Mouse (Mus musculus): ENCODE data around the gene Fubp1. TPM values are rescaled to one million over a fixed set of nuclear protein-coding genes. Genes with fewer than 3 reads are reported as not detected.

Fubp1 gene
- 48.9 and 97.6 TPM in 2 replicates for total RNA-seq (2015; ENCODE audit: low replicate concordance)
- total RNA-seq (2017; ENCODE audit: low replicate concordance), result 108 and 142 TPM in 2 replicates

DNA sequence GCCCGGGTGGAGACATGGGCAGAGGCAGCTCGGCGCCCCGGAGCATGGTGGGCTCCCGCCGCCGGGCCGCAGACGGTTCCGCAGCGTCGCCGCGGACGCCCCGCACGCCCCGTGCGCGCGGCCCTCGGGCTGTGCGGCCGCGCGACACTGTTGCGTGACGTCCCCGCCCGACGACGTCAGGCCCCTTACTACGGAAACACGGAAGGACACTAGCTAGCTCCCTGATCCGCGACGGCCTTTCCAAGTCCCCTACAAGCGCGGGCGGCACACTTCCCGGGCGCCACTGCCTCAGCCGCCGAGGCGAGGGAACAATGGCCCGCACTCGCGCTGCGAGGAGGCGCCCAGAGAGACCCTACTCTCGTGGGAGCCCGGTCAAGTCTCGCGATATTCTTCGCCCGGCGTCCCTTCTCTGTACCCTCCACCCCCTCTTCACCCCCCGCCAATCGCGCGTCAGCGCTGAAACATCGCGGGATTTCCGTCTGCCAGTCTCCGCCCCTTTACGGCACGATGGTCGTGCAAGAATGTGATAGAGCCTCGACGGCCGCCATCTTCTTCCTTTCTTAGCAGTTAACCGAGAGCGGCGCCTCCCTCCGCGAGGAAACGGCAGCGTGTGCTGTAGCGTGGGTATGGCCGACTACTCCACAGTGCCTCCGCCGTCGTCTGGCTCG is at the start of gene Fubp1, which contains the start of gene Dnajb4:
TSS of gene Fubp1 (plus strand) at position 456 of the 668 bp plus-strand sequence.
TSS of gene Dnajb4 (minus strand) at position 336 of the 668 bp plus-strand sequence.
- ATAC-seq (replicated peaks; ENCODE audit: low FRiP score, poor library complexity, severe bottlenecking), result peak; percentile 89

DNA sequence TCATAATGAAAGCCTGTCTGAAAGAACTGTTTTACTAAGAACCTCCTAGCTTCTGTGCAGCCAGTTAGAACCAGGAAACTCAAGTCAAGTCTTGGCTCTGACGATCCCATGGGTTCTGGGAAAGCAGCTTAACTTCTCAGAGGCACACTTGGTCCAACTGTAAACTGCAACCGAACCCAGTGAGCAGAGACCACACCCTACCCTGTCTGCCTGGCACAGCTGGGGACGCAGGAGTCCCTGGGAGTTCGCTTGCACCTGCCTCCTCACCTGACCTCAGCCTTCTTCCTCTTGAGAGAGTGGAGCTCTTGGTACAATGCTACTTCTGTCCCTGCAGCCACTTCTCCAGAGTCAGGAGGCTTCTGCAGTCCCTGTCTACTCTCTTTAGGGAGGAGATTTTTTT is 49.6 kb upstream of the Fubp1 start:
- peak; percentile 71 for ATAC-seq (replicated peaks; ENCODE audit: low FRiP score, poor library complexity, severe bottlenecking)

DNA sequence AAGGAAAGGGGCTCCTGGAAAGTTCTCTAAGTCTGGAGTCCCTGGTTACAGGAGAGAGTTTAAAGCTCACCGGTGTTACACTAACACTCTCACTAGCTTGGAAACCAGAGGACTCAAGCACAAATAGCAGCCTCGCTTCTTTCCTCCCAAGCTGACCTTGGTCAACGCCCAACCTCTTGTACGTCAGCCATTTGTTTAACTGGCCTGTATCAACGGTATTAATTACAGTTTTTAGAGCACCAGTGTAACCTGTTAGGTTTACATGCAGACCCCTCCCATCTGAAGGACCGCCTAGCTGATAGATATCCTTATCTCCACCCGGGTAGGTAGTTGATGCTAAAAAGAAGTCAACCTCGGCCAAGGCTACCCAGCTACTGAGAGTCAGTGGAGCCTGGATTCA is 46.9 kb upstream of the Fubp1 start:
- no peak for ATAC-seq (replicated peaks; ENCODE audit: low FRiP score, poor library complexity, severe bottlenecking)

GRCm38 (mm10) chr3:152165014-152165350 is 45.2 kb upstream of the Fubp1 start:
- ATAC-seq (replicated peaks; ENCODE audit: low FRiP score, poor library complexity, severe bottlenecking), result no peak

DNA sequence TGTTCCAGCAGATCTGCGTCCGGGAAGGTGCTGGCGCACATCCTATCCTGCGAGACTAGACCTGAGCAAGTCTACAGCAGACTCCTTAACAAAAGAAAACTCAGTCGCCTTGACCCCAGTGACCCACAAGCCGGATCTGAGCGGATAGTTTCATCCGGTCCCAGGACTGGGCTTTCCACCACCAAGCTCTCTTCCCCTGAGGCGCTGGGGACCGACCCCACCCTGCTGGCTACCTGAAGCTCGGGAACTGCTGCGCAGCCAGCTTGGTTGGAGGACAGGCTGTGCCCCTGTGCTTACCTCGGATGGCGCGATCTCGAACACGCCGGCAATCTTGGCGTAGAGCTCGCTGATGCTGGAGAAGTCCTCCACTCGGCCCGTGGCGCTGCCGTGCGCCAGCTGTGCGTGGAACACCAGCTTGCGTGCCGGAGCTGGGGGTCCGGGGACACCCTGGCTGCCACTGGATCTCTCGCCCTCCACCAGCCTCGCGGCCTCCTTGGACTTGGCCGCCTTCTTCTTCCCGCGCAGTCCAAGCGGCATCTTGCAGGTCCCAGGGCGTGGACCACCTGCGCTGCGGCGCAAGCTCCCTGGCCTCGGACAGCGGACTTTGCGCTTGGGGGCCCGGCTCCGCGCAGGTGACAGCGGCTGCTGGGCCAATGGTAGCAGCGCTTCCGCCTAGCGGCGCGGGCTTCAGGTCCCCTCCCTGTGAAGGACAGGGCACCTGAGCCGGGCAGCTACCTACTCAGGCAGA is 44.7 kb upstream of the Fubp1 start:
- no peak for ATAC-seq (replicated peaks; ENCODE audit: low FRiP score, poor library complexity, severe bottlenecking)

DNA sequence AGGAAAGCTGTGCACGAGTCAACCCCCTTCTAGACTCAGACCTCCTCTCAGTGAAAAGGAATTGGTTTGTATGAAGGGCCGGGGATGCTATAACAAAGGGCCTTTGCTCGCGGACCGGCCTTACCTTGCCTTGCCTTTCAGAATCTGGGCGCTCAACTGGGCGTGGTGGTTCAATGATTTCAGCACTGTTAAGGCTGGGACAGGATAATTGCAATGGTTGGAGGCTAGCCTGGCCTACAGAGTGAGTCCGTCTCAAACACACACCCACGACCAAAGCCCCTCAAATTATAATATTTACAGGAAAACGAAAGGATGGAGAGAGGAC is 44.2 kb upstream of the Fubp1 start, which contains the start of gene Gipc2:
TSS of gene Gipc2 (minus strand) at position 132 of the 325 bp plus-strand sequence.
- ATAC-seq (replicated peaks; ENCODE audit: low FRiP score, poor library complexity, severe bottlenecking), result no peak

- ATAC-seq (replicated peaks; ENCODE audit: low FRiP score, poor library complexity, severe bottlenecking), result no peak
These were observed 43.3 kb upstream of the Fubp1 start for GRCm38 (mm10) chr3:152166699-152167451.

GRCm38 (mm10) chr3:152168007-152168406 is 42.2 kb upstream of the Fubp1 start:
- ATAC-seq (replicated peaks; ENCODE audit: low FRiP score, poor library complexity, severe bottlenecking), result no peak

- ATAC-seq (replicated peaks; ENCODE audit: low FRiP score, poor library complexity, severe bottlenecking), result no peak
These were observed 39.8 kb upstream of the Fubp1 start for GRCm38 (mm10) chr3:152170407-152170806.

DNA sequence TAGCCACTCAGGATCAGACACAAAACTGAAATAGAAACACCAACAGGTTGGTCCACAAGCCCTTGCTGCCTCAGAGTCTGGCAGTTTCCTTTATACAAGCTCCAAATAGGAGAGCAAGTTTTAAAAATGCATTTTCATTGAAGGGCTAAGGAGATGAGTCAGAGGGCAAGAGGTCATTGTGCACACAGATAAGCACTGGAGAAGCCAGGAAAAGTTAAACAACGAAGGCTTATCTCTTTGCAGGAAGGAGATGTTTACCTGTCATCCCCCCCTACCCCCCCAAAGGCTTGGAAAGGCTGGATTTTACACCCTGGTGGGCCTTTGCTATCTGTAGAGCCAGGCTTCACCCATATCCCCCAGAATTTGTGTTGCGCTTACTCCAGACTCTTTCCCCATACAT is 39.0 kb upstream of the Fubp1 start:
- no peak for ATAC-seq (replicated peaks; ENCODE audit: low FRiP score, poor library complexity, severe bottlenecking)

- no peak for ATAC-seq (replicated peaks; ENCODE audit: low FRiP score, poor library complexity, severe bottlenecking)
These were observed 38.4 kb upstream of the Fubp1 start for GRCm38 (mm10) chr3:152171862-152172261.

DNA sequence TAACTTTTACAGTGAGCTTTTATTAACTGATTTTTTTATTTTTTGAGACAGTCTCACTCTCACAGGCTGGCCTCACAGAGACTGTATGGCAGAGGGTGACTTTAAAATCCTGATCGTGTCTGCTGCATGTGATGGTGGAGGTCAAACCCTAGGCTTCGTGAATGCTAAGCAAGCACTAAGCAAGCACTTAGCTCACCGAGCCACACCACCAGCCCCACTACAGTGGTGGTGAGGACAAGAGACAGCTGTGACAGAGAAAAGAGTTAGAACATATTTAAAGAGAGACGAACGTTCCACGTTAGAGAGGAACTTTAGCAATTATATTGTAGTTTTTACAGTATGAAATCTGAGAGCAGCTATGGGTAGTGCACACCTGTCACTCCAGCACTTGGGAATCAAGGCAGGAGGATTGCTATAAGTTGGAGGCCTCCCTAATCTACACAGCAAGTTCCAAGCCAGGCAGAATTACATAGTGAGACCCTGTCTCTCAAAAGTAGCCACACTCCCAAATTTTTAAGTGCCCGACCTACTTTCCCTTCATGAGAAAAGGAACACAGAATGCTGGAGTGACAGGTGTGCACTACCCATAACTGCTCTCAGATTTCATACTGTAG is 37.8 kb upstream of the Fubp1 start:
- no peak for ATAC-seq (replicated peaks; ENCODE audit: low FRiP score, poor library complexity, severe bottlenecking)

DNA sequence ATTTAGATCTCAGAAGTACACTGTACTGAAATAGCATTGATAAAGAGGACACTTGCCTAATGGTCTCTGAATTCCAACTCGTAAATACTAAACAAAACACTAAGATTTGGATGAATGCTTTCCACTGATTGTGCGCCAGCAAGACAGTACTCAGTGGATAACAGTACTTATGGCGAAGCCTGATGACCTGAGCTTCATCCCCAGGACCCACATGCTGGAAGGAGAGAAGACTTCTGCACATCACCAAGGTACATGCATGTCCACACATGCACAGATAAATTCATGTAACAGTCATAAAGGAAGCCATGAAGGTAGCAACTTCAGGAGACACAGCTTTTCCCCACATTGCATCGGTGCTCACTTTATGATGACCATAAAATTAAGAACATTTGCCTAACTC is 31.4 kb upstream of the Fubp1 start:
- no peak for ATAC-seq (replicated peaks; ENCODE audit: low FRiP score, poor library complexity, severe bottlenecking)

GRCm38 (mm10) chr3:152179285-152179684 is 30.9 kb upstream of the Fubp1 start:
- ATAC-seq (replicated peaks; ENCODE audit: low FRiP score, poor library complexity, severe bottlenecking), result no peak

DNA sequence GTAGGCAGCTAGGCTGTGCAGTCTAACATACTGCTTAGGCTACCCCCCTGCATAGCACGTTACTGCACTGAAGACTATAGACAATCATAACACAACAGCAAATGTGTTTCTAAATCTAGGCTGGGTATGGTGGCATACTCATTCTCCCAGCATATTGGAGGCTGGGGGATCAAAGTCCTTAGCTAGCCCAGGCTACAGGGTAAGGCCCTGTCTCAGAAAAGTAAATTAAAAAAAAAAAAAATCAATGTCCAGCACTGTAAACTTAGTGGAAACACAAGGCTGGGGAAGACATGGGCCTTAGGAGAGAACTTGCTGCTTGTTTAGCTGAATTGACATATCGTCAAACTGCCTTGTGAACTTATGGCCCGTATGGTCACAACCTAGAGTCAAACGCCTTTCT is 29.6 kb upstream of the Fubp1 start:
- no peak for ATAC-seq (replicated peaks; ENCODE audit: low FRiP score, poor library complexity, severe bottlenecking)

DNA sequence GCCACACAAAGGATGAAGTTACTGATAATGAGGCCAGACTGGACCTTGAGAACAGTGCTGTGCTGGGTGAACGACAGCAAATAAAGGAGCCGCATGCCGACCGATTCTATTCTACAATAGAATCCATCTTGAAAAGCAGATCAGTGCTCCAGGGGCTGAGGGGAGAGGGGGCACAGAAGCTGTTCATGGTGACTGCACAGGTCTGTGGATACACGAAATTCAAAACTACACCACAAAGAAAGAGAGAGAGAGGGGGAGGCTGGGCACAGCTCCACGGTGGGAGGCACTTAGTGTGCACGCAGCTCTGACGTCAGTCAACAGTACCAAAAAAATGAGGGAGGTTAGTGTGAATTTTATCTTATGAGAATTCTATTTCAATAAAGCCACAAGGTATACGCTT is 26.7 kb upstream of the Fubp1 start:
- ATAC-seq (replicated peaks; ENCODE audit: low FRiP score, poor library complexity, severe bottlenecking), result no peak

GRCm38 (mm10) chr3:152186106-152186505 is 24.1 kb upstream of the Fubp1 start:
- no peak for ATAC-seq (replicated peaks; ENCODE audit: low FRiP score, poor library complexity, severe bottlenecking)

DNA sequence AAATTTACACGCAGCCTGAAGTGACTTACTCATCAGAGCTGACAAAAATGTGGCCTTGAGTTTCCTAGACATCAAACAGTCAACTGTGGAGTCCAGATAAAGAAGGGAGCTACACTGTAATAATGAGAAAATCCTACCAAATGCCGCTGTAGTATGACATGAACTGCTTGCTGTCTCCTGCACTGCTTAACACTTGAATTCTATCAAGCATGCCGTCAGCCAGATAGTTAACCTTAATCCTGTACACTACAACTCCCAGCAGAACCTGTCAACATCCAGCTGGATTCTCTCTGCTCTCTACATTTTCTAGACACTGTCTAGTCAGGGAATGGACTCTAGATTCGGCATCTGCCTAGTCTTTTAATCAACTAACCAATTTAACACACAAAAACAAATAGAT is 20.9 kb upstream of the Fubp1 start:
- no peak for ATAC-seq (replicated peaks; ENCODE audit: low FRiP score, poor library complexity, severe bottlenecking)

DNA sequence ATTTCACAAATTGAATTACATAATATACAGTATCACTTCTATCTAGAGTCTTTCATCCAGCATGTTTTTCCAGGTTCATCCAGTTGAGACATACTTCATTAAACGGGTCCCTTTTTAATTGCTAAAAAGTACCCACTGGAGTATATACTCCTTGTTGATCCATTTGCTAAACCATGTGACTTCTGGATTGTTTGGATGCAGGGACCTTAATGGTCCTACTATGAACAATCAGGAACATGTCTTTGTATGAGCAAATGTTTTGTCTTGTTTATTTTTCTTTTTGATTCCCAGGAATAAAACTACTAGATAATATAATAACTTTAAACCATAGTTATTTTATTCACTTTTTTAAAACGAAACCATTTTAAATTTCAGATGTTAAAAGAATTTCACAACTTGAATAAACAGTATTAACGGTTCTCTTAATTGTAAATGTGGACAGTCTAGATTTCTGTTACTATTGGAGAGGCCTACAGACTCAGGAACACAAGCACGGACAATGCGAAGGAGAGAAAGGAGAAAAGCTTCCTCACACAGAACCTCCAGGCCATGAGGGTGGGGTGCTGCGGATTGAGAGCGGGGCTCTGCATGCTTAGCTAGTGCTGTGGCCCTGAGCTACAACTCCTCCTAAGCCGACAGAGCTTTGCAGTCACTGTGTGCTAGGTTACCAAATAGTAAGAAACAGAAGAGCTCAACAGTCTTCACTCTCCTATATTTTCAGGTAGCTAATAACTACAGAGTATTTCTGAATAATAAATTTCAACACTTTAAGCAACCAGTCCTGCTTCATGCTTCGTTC is 19.3 kb upstream of the Fubp1 start:
- ATAC-seq (replicated peaks; ENCODE audit: low FRiP score, poor library complexity, severe bottlenecking), result 0 out of 2 replicates have a peak, but pooled peaks have one; percentile 34

Data from erythroblast, adult 5-6 weeks (primary cell).